Mouse (Mus musculus) liver, embryonic 14.5 days (tissue): Measurements from ENCODE around the gene Ccdc187. TPM values are rescaled to one million over a fixed set of nuclear protein-coding genes. Genes with fewer than 3 reads are reported as not detected.
A peak's percentile ranks its signal among the peaks of the same experiment; 100 is the strongest.

Experiments
- ATAC-seq: fragments of 200-750 bp; cut with Nextera tagmentation; 2 replicates; pipeline ENCODE4 v1.8.0; 2017; ENCODE audit warnings: moderate number of reproducible peaks, mild to moderate bottlenecking, moderate library complexity; ENCODE audit not compliant: insufficient read depth
- DNase-seq, 3 experiments: peaks; one replicate each; pipeline ENCODE4 v3.0.0-alpha.2; 2012 to 2013; ENCODE audit warnings: low read depth in 3 of 3, low spot score in 3 of 3
- H3K27ac ChIP-seq: fragments of 300-500 bp; sonication (generic); 2 replicates; pipeline ENCODE4 v1.5.1; 2014; ENCODE audit warnings: moderate library complexity, mild to moderate bottlenecking, control low read depth, inconsistent platforms
- H3K27me3 ChIP-seq: fragments of 300-500 bp; sonication (generic); 2 replicates; pipeline ENCODE4 v1.6.1; 2014; ENCODE audit warnings: mild to moderate bottlenecking, low read length, moderate library complexity; ENCODE audit not compliant: control insufficient read depth, insufficient read depth
- H3K36me3 ChIP-seq: fragments of 300-500 bp; sonication (generic); replicated peaks from 2 replicates; pipeline ENCODE4 v1.6.1; 2014; ENCODE audit warnings: low read depth; ENCODE audit not compliant: control insufficient read depth, insufficient read depth
- H3K4me1 ChIP-seq, 2 experiments: fragments of 200-500 bp in 1 of 2; fragments of 300-500 bp in 1 of 2; sonication (generic) in 1 of 2; replicated peaks; 2 replicates each; pipeline ENCODE4 v1.6.1; 2012 to 2014; ENCODE audit warnings: antibody characterized with exemption in 1 of 2, inconsistent platforms in 1 of 2, low read length in 1 of 2; ENCODE audit not compliant: control insufficient read depth in 2 of 2, insufficient read depth in 2 of 2
- H3K4me2 ChIP-seq: fragments of 300-500 bp; sonication (generic); 2 replicates; pipeline ENCODE4 v1.6.1; 2014; ENCODE audit warnings: low read depth, mild to moderate bottlenecking, control low read depth, moderate library complexity
- H3K4me3 ChIP-seq, 2 experiments: fragments of 200-500 bp in 1 of 2; fragments of 300-500 bp in 1 of 2; sonication (generic) in 1 of 2; 2 replicates each; pipeline ENCODE4 v1.5.1; 2012 to 2014; ENCODE audit warnings: low read depth in 2 of 2, low read length in 2 of 2, mild to moderate bottlenecking in 2 of 2, control low read depth in 1 of 2, inconsistent platforms in 1 of 2, moderate library complexity in 1 of 2; ENCODE audit not compliant: insufficient read depth in 1 of 2
- H3K9ac ChIP-seq: fragments of 300-500 bp; sonication (generic); replicated peaks from 2 replicates; pipeline ENCODE4 v1.6.1; 2014; ENCODE audit warnings: mild to moderate bottlenecking, control low read depth, moderate library complexity
- H3K9me3 ChIP-seq: fragments of 300-500 bp; sonication (generic); 2 replicates; pipeline ENCODE4 v1.6.1; 2016; ENCODE audit warnings: low read length, mixed read lengths; ENCODE audit not compliant: control insufficient read depth
- CTCF ChIP-seq: IDR thresholded peaks from 2 replicates; pipeline ENCODE4 v1.5.1; 2016; ENCODE audit warnings: antibody characterized with exemption, low read depth, control low read depth
- EP300 ChIP-seq: IDR thresholded peaks from 2 replicates; pipeline ENCODE4 v1.6.1; 2016; ENCODE audit warnings: antibody characterized with exemption, low read depth
- WGBS: fragments of 180-500 bp; shearing (Covaris S2); extraction: QIAGEN DNeasy Blood & Tissue Kit; methylation state at CpG from one replicate; pipeline ENCODE4 v1.1.7; 2014; ENCODE audit not compliant: insufficient replicate concordance; 5-methylcytosine and 5-hydroxymethylcytosine counted together
- polyA plus RNA-seq, 2 experiments: library from polyadenylated mRNA; depleted of rRNA in 1 of 2; stranded (reverse) in 1 of 2; unstranded in 1 of 2; fragments of >200 nt; fragmentation: Nextera tagmentation in 1 of 2; extraction: Ambion mirVana in 1 of 2; gene quantifications; 2 replicates each; pipeline versions ENCODE4 v1.2.1 to v1.2.3; 2012 to 2014

Ccdc187 gene
- polyA plus RNA-seq, 2 experiments = 0.06 TPM; not detected in 1

GRCm38 (mm10) chr2:26302005-26302503 lies 7.7 kb upstream of the Ccdc187 start:
- no peak for TF ChIP-seq CTCF
- no peak for TF ChIP-seq EP300
- H3K27ac ChIP-seq = no peak overlapping the region
- ATAC-seq (no peak), DNase-seq (no peak)
- H3K27me3 ChIP-seq = no peaks in the 10 kb centered on the region
- H3K9me3 ChIP-seq = no peaks in the 10 kb centered on the region
- H3K9ac ChIP-seq = no peak overlapping the region
- peaks cover 0 to 3% of the 10 kb centered on the region in 2 experiments; a peak in 1 of 4 replicates for H3K4me1 ChIP-seq
- H3K4me2 ChIP-seq = no peak overlapping the region
- H3K4me3 ChIP-seq = no peak overlapping the region
- 72% methylated on average over 10 of the region's 10 CpGs for WGBS
- H3K36me3 ChIP-seq = no peaks in the 10 kb centered on the region

- Histone ChIP-seq H3K9me3 (no peaks in the 10 kb centered on the region), H3K27me3 (no peaks in the 10 kb centered on the region), H3K27ac (no peak overlapping the region), H3K4me3 (no peak overlapping the region), H3K4me2 (no peak overlapping the region), H3K36me3 (no peaks in the 10 kb centered on the region), H3K4me1 (peaks cover 0 to 3% of the 10 kb centered on the region in 2 experiments; a peak in 1 of 4 replicates), H3K9ac (no peak overlapping the region)
- TF ChIP-seq CTCF (peak; percentile 90), EP300 (no peak)
- ATAC-seq = no peak
- 2% methylated on average over 3 of the region's 3 CpGs for WGBS
- peak in 2 of 3 experiments; percentile 28 to 32 for DNase-seq
These were observed 6.4 kb upstream of the Ccdc187 start for GRCm38 (mm10) chr2:26300808-26301174.

- no peak overlapping the region for H3K4me2 ChIP-seq
- no peaks in the 10 kb centered on the region for H3K36me3 ChIP-seq
- no peak overlapping the region for H3K27ac ChIP-seq
- 45% methylated on average over 5 of the region's 5 CpGs for WGBS
- no peaks in the 10 kb centered on the region for H3K9me3 ChIP-seq
- no peak for DNase-seq
- no peak for ATAC-seq
- H3K27me3 ChIP-seq = no peaks in the 10 kb centered on the region
- peaks cover 0 to 3% of the 10 kb centered on the region in 2 experiments; a peak in 1 of 4 replicates for H3K4me1 ChIP-seq
- no peak for TF ChIP-seq CTCF
- no peak for TF ChIP-seq EP300
- no peak overlapping the region for H3K4me3 ChIP-seq
- no peak overlapping the region for H3K9ac ChIP-seq
These were observed 5.9 kb upstream of the Ccdc187 start for GRCm38 (mm10) chr2:26300161-26300807.

GRCm38 (mm10) chr2:26299336-26299735 lies 5.0 kb upstream of the Ccdc187 start:
- Histone ChIP-seq H3K27ac (no peak overlapping the region), H3K4me1 (peaks cover 0 to 3% of the 10 kb centered on the region in 2 experiments; a peak in 1 of 4 replicates), H3K4me3 (no peak overlapping the region), H3K9me3 (no peaks in the 10 kb centered on the region), H3K4me2 (no peak overlapping the region), H3K27me3 (no peaks in the 10 kb centered on the region), H3K9ac (no peak overlapping the region), H3K36me3 (no peaks in the 10 kb centered on the region)
- WGBS = 62% methylated on average over 7 of the region's 7 CpGs
- no peak for TF ChIP-seq CTCF
- TF ChIP-seq EP300 = no peak
- ATAC-seq (no peak), DNase-seq (no peak)

GRCm38 (mm10) chr2:26298856-26299230 lies 4.5 kb upstream of the Ccdc187 start:
- H3K4me1 ChIP-seq = peaks cover 0 to 3% of the 10 kb centered on the region in 2 experiments; a peak in 1 of 4 replicates
- no peak overlapping the region for H3K4me3 ChIP-seq
- TF ChIP-seq CTCF (no peak), EP300 (no peak)
- no peaks in the 10 kb centered on the region for H3K27me3 ChIP-seq
- H3K4me2 ChIP-seq = no peak overlapping the region
- WGBS = 31% methylated on average over 4 of the region's 4 CpGs
- H3K9ac ChIP-seq = no peak overlapping the region
- H3K36me3 ChIP-seq = no peaks in the 10 kb centered on the region
- no peak overlapping the region for H3K27ac ChIP-seq
- no peak for DNase-seq
- H3K9me3 ChIP-seq = no peaks in the 10 kb centered on the region
- ATAC-seq = no peak
